12 mouse cellular contexts compared by ENCODE assay signal in the genomic region with DNA sequence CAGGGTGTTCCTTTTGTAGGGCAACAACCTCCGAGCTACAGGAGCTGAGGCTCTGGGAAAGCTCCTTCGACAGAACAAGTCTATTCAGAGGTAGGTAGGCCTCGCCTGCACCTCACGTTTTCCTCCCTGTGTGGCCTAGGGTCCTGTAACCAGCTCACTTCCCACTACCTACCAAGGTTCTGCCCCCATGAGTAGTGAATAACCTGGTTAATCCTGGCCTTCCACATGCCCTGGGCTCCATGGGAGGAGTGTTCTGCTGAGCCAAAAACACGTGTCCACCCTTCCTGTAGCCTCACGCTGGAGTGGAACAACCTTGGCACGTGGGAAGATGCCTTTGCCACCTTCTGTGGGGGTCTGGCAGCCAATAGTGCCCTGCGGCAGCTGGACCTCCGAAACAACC. TPM values are rescaled to one million over a fixed set of nuclear protein-coding genes. Genes with fewer than 3 reads are reported as not detected.
DNase-seq lines count a peak whose midpoint lies in the region; ATAC-seq and TF ChIP-seq lines count a peak whose summit lies in the region.
"Had no signal": no experiment of that assay in that cellular context is flagged by ENCODE, and none has a peak within 500 bp of the region (broad histone marks: within the 10 kb centered on the region; RNA-seq: fewer than 3 reads in every experiment).

No protein-coding gene starts in this region.

- WGBS in hindbrain, embryonic 12.5 days, result 90% methylated on average over 9 of the region's 9 CpGs
- WGBS in hindbrain, embryonic 14.5 days, result 93% methylated on average over 9 of the region's 9 CpGs
- 85% methylated on average over 9 of the region's 9 CpGs for WGBS in embryonic facial prominence, embryonic 13.5 days
- WGBS in liver, embryonic 15.5 days (ENCODE audit: insufficient replicate concordance), result 81% methylated on average over 9 of the region's 9 CpGs

- no peak overlapping the region for H3K4me3 ChIP-seq in hindbrain, embryonic 12.5 days
- no peak overlapping the region for H3K4me3 ChIP-seq in hindbrain, embryonic 14.5 days (replicated peaks; ENCODE audit: low read length)
- no peak overlapping the region for H3K4me3 ChIP-seq in MEL (ENCODE audit: control insufficient read depth in 1 of 2, insufficient read depth in 1 of 2, low read depth in 2 of 2, low read length in 2 of 2)
- 0 out of 2 replicates have a peak overlapping the region, but pooled peaks have one; percentile 68 for H3K4me3 ChIP-seq in embryonic facial prominence, embryonic 13.5 days
- H3K4me3 ChIP-seq in liver, embryonic 15.5 days (replicated peaks), result no peak overlapping the region; the same call in 1 of the 2 replicates

- TF ChIP-seq EP300 in MEL (IDR thresholded peaks at IDR 0.05; ENCODE audit: low read depth in 1 of 2, low read length in 2 of 2), result no peak

- H3K4me2 ChIP-seq in hindbrain, embryonic 12.5 days (replicated peaks), result peak overlapping the region; percentile 97
- H3K4me2 ChIP-seq in hindbrain, embryonic 14.5 days (replicated peaks), result no peak overlapping the region
- peak overlapping the region; percentile 98 for H3K4me2 ChIP-seq in embryonic facial prominence, embryonic 13.5 days
- peak overlapping the region; percentile 96 for H3K4me2 ChIP-seq in liver, embryonic 15.5 days

- no peaks in the 10 kb centered on the region for H3K27me3 ChIP-seq in hindbrain, embryonic 12.5 days
- H3K27me3 ChIP-seq in hindbrain, embryonic 14.5 days (ENCODE audit: control insufficient read depth, insufficient read depth, low read length), result no peaks in the 10 kb centered on the region
- H3K27me3 ChIP-seq in MEL (ENCODE audit: control insufficient read depth in 1 of 2, insufficient read depth in 2 of 2, low read length in 2 of 2), result no peaks in the 10 kb centered on the region
- H3K27me3 ChIP-seq in embryonic facial prominence, embryonic 13.5 days, result no peaks in the 10 kb centered on the region
- peaks cover 4% of the 10 kb centered on the region for H3K27me3 ChIP-seq in liver, embryonic 15.5 days

- peaks cover 25% of the 10 kb centered on the region for H3K4me1 ChIP-seq in hindbrain, embryonic 12.5 days
- H3K4me1 ChIP-seq in hindbrain, embryonic 14.5 days (replicated peaks; ENCODE audit: control insufficient read depth, insufficient read depth, low read length), result peaks cover 17% of the 10 kb centered on the region
- peaks cover 0 to 8% of the 10 kb centered on the region in 2 experiments; a peak in 3 of 4 replicates for H3K4me1 ChIP-seq in MEL (ENCODE audit: control insufficient read depth in 1 of 2, insufficient read depth in 2 of 2, low read length in 2 of 2)
- peaks cover 24% of the 10 kb centered on the region for H3K4me1 ChIP-seq in embryonic facial prominence, embryonic 13.5 days
- peaks cover 24% of the 10 kb centered on the region for H3K4me1 ChIP-seq in liver, embryonic 15.5 days (replicated peaks)

- H3K79me2 ChIP-seq in MEL (ENCODE audit: control insufficient read depth, insufficient read depth, low read length, poor library complexity), result peaks cover 17% of the 10 kb centered on the region

- no peak for DNase-seq in hindbrain, embryonic 14.5 days (ENCODE audit: low spot score)
- DNase-seq in MEL (ENCODE audit: low read depth, low spot score) (no peak), adipocyte (ENCODE audit: low spot score) (no peak)
- DNase-seq in embryo, embryonic 9.5 days (ENCODE audit: extremely low spot score), result no peak
- DNase-seq: embryo, embryonic 11 days; gastrocnemius, postnatal 10 days; kidney, adult 2 months; thymus, postnatal 25 days had no signal

- no peak for TF ChIP-seq POLR2A in MEL (IDR thresholded peaks at IDR 0.05; ENCODE audit: control insufficient read depth in 1 of 2, insufficient read depth in 1 of 2, low read depth in 1 of 2, low read length in 2 of 2, poor library complexity in 1 of 2)

- TF ChIP-seq CTCF in MEL (IDR thresholded peaks at IDR 0.05 in 2 of 3, conservative IDR thresholded peaks at IDR 0.05 in 1 of 3; ENCODE audit: control insufficient read depth in 1 of 3, insufficient read depth in 1 of 3, low read depth in 2 of 3, low read length in 3 of 3, poor library complexity in 1 of 3, severe bottlenecking in 1 of 3), result no peak

- H3K36me3 ChIP-seq in hindbrain, embryonic 12.5 days, result peaks cover 52% of the 10 kb centered on the region
- peaks cover 37% of the 10 kb centered on the region for H3K36me3 ChIP-seq in hindbrain, embryonic 14.5 days (replicated peaks; ENCODE audit: control insufficient read depth, insufficient read depth)
- peaks cover 0 to 2% of the 10 kb centered on the region in 2 experiments; a peak in 1 of 4 replicates for H3K36me3 ChIP-seq in MEL (ENCODE audit: control insufficient read depth in 1 of 2, insufficient read depth in 2 of 2, low read length in 2 of 2)
- H3K36me3 ChIP-seq in embryonic facial prominence, embryonic 13.5 days, result peaks cover 63% of the 10 kb centered on the region
- H3K36me3 ChIP-seq in liver, embryonic 15.5 days (replicated peaks), result peaks cover 24% of the 10 kb centered on the region; the same call in 1 of the 2 replicates

- no peak for TF ChIP-seq RAD21 in MEL (IDR thresholded peaks at IDR 0.05; ENCODE audit: low read depth, low read length)

- no peak for ATAC-seq in hindbrain, embryonic 12.5 days (ENCODE audit: low FRiP score)
- no peak for ATAC-seq in hindbrain, embryonic 14.5 days (ENCODE audit: low FRiP score)
- no peak for ATAC-seq in embryonic facial prominence, embryonic 13.5 days (ENCODE audit: insufficient number of reproducible peaks, insufficient read depth, low FRiP score, low TSS enrichment, low read depth)
- ATAC-seq in liver, embryonic 15.5 days (ENCODE audit: insufficient read depth), result no peak

- H3K27ac ChIP-seq in hindbrain, embryonic 12.5 days, result no peak overlapping the region
- no peak overlapping the region for H3K27ac ChIP-seq in hindbrain, embryonic 14.5 days
- H3K27ac ChIP-seq in MEL (ENCODE audit: control insufficient read depth, low read depth, low read length), result no peak overlapping the region
- H3K27ac ChIP-seq in embryonic facial prominence, embryonic 13.5 days, result no peak overlapping the region
- H3K27ac ChIP-seq in liver, embryonic 15.5 days (replicated peaks), result no peak overlapping the region
- H3K27ac ChIP-seq: macrophage had no signal

- H3K9ac ChIP-seq in hindbrain, embryonic 12.5 days, result no peak overlapping the region
- no peak overlapping the region for H3K9ac ChIP-seq in hindbrain, embryonic 14.5 days
- H3K9ac ChIP-seq in MEL (ENCODE audit: control insufficient read depth, low read depth, low read length, poor library complexity, severe bottlenecking), result peak overlapping the region; percentile 81
- peak overlapping the region; percentile 76 for H3K9ac ChIP-seq in embryonic facial prominence, embryonic 13.5 days
- no peak overlapping the region for H3K9ac ChIP-seq in liver, embryonic 15.5 days

- no peaks in the 10 kb centered on the region for H3K9me3 ChIP-seq in hindbrain, embryonic 12.5 days (replicated peaks)
- no peaks in the 10 kb centered on the region for H3K9me3 ChIP-seq in hindbrain, embryonic 14.5 days (ENCODE audit: control insufficient read depth, low read length)
- no peaks in the 10 kb centered on the region for H3K9me3 ChIP-seq in MEL (replicated peaks; ENCODE audit: insufficient read depth, low read length)
- H3K9me3 ChIP-seq in embryonic facial prominence, embryonic 13.5 days, result no peaks in the 10 kb centered on the region
- H3K9me3 ChIP-seq in liver, embryonic 15.5 days (replicated peaks), result no peaks in the 10 kb centered on the region

RNA-seq across cellular contexts. Expression of gene Lrrc45, which starts 1.4 kb away (rescaled TPM):
- polyA plus RNA-seq in hindbrain, embryonic 12.5 days (2016; fragmentation: Nextera tagmentation; extraction: Ambion mirVana), result 75.3 and 78.8 TPM in 2 replicates
- polyA plus RNA-seq in hindbrain, embryonic 14.5 days (2014; fragmentation: Nextera tagmentation; extraction: Ambion mirVana), result 52.7 and 56.5 TPM in 2 replicates
- total RNA-seq in MEL (2012; rRNA removed), result 26.5 and 45.1 TPM in 2 replicates
- polyA plus RNA-seq in MEL (2012; ENCODE audit: insufficient read depth in 1 of 2, insufficient read length in 2 of 2, low read depth in 1 of 2, low replicate concordance in 2 of 2, missing spikeins in 1 of 2), result 10 to 100 TPM in 1 of 2 experiments, not detected in 1; 31.0 TPM
- polyA plus RNA-seq in embryonic facial prominence, embryonic 13.5 days (2015; fragmentation: Nextera tagmentation; extraction: Ambion mirVana), result 71.0 and 77.8 TPM in 2 replicates
- polyA plus RNA-seq in liver, embryonic 15.5 days (2015; fragmentation: Nextera tagmentation; extraction: Ambion mirVana), result 9.7 and 11.5 TPM in 2 replicates

RNA-seq across cellular contexts. Expression of gene Cenpx, which starts 1.6 kb away (rescaled TPM):
- polyA plus RNA-seq in hindbrain, embryonic 12.5 days (2016; fragmentation: Nextera tagmentation; extraction: Ambion mirVana), result 106 and 113 TPM in 2 replicates
- 95.7 and 106 TPM in 2 replicates for polyA plus RNA-seq in hindbrain, embryonic 14.5 days (2014; fragmentation: Nextera tagmentation; extraction: Ambion mirVana)
- 140 and 141 TPM in 2 replicates for total RNA-seq in MEL (2012; rRNA removed)
- 100 to 1,000 TPM in 1 of 2 experiments, not detected in 1; 206 TPM for polyA plus RNA-seq in MEL (2012; ENCODE audit: insufficient read depth in 1 of 2, insufficient read length in 2 of 2, low read depth in 1 of 2, low replicate concordance in 2 of 2, missing spikeins in 1 of 2)
- 132 and 154 TPM in 2 replicates for polyA plus RNA-seq in embryonic facial prominence, embryonic 13.5 days (2015; fragmentation: Nextera tagmentation; extraction: Ambion mirVana)
- 80.9 and 88.4 TPM in 2 replicates for polyA plus RNA-seq in liver, embryonic 15.5 days (2015; fragmentation: Nextera tagmentation; extraction: Ambion mirVana)

RNA-seq across cellular contexts. Expression of gene Rac3, which starts 6.1 kb away (rescaled TPM):
- polyA plus RNA-seq in hindbrain, embryonic 12.5 days (2016; fragmentation: Nextera tagmentation; extraction: Ambion mirVana), result 98.4 and 99.9 TPM in 2 replicates
- 124 and 134 TPM in 2 replicates for polyA plus RNA-seq in hindbrain, embryonic 14.5 days (2014; fragmentation: Nextera tagmentation; extraction: Ambion mirVana)
- 7.8 and 12.0 TPM in 2 replicates for total RNA-seq in MEL (2012; rRNA removed)
- polyA plus RNA-seq in MEL (2012; ENCODE audit: insufficient read depth in 1 of 2, insufficient read length in 2 of 2, low read depth in 1 of 2, low replicate concordance in 2 of 2, missing spikeins in 1 of 2), result 10 to 100 TPM in 1 of 2 experiments, not detected in 1; 13.1 TPM
- 66.0 and 72.6 TPM in 2 replicates for polyA plus RNA-seq in embryonic facial prominence, embryonic 13.5 days (2015; fragmentation: Nextera tagmentation; extraction: Ambion mirVana)
- polyA plus RNA-seq in liver, embryonic 15.5 days (2015; fragmentation: Nextera tagmentation; extraction: Ambion mirVana), result 0.96 and 1.5 TPM in 2 replicates

RNA-seq across cellular contexts. Expression of gene Dcxr, which starts 11.9 kb away (rescaled TPM):
- polyA plus RNA-seq in hindbrain, embryonic 12.5 days (2016; fragmentation: Nextera tagmentation; extraction: Ambion mirVana), result 11.6 and 12.2 TPM in 2 replicates
- 9.0 and 13.7 TPM in 2 replicates for polyA plus RNA-seq in hindbrain, embryonic 14.5 days (2014; fragmentation: Nextera tagmentation; extraction: Ambion mirVana)
- 12.0 and 14.1 TPM in 2 replicates for total RNA-seq in MEL (2012; rRNA removed)
- 10 to 100 TPM in 1 of 2 experiments, not detected in 1; 12.2 TPM for polyA plus RNA-seq in MEL (2012; ENCODE audit: insufficient read depth in 1 of 2, insufficient read length in 2 of 2, low read depth in 1 of 2, low replicate concordance in 2 of 2, missing spikeins in 1 of 2)
- 17.9 and 18.3 TPM in 2 replicates for polyA plus RNA-seq in embryonic facial prominence, embryonic 13.5 days (2015; fragmentation: Nextera tagmentation; extraction: Ambion mirVana)
- polyA plus RNA-seq in liver, embryonic 15.5 days (2015; fragmentation: Nextera tagmentation; extraction: Ambion mirVana), result 20.2 and 24.6 TPM in 2 replicates

RNA-seq across cellular contexts. Expression of gene Cbr2, which starts 16.8 kb away (rescaled TPM):
- 1.6 and 2.6 TPM in 2 replicates for polyA plus RNA-seq in hindbrain, embryonic 12.5 days (2016; fragmentation: Nextera tagmentation; extraction: Ambion mirVana)
- 0.64 and 0.90 TPM in 2 replicates for polyA plus RNA-seq in hindbrain, embryonic 14.5 days (2014; fragmentation: Nextera tagmentation; extraction: Ambion mirVana)
- not detected in 2 replicates for total RNA-seq in MEL (2012; rRNA removed)
- not detected for polyA plus RNA-seq in MEL (2012; ENCODE audit: insufficient read depth in 1 of 2, insufficient read length in 2 of 2, low read depth in 1 of 2, low replicate concordance in 2 of 2, missing spikeins in 1 of 2)
- polyA plus RNA-seq in embryonic facial prominence, embryonic 13.5 days (2015; fragmentation: Nextera tagmentation; extraction: Ambion mirVana), result 27.1 and 32.3 TPM in 2 replicates
- 0.37 TPM in 1 of 2 replicates, not detected in the other for polyA plus RNA-seq in liver, embryonic 15.5 days (2015; fragmentation: Nextera tagmentation; extraction: Ambion mirVana)

Comparison
In these comparisons a context has a peak if more than half of its experiments do, and no peak if none do; other contexts are left out.
1. H3K9ac ChIP-seq: peak in MEL (single experiment) and embryonic facial prominence, embryonic 13.5 days (single experiment); none in hindbrain, embryonic 12.5 days (single experiment), hindbrain, embryonic 14.5 days (single experiment) and liver, embryonic 15.5 days (single experiment).